Mouse (Mus musculus) urinary bladder, adult 18-20 months (tissue): ENCODE measurements around the gene Cdkal1.

ENCODE experiments used
- DNase-seq, 2 experiments: peaks; one replicate each; pipeline ENCODE4 v3.0.0; 2022; ENCODE audit warnings: low spot score in 2 of 2, mixed read lengths in 2 of 2

Gene Cdkal1

DNA sequence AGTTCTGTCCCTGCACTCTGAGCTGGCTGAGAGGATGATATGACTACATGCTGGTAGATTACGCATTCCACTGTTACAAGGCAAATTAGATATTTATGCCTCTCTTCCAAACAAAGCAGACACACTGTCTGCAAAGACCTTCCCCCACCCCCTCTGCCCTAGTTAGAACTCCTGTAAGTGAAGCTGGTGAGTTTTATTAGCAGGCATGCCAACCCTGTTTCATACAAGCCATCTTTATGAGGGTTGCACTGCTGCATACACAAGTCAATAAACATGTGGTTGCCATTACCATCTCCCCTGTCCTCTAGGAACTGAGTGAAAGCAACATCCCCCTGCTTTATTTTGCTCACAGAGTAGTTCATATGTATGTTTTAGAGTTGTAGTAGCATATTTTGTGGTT lies 447.9 kb downstream of the Cdkal1 start:
- no peak for DNase-seq

GRCm38 (mm10) chr13:29405316-29405715 lies 450.2 kb downstream of the Cdkal1 start:
- DNase-seq: no peak

DNA sequence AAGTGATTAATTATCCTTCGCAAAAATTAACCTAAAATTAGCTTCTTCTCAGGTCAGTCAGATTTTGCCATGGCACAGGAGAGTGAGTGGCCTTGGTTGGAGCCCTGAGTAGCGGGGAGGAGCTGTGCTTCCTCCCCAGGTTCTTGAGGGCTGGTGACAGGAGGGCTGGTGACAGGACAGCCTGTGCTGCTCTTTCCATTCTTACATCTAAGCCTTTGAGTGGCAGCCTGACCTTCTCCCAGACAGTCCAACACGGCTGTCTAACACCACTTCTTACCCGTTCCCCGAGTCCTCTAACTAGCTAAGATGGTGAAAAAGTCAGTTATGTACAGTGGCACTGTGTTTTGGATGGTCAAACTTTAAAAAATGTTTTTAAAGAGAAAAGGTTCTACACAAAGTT lies 452.3 kb downstream of the Cdkal1 start:
- DNase-seq: no peak

DNA sequence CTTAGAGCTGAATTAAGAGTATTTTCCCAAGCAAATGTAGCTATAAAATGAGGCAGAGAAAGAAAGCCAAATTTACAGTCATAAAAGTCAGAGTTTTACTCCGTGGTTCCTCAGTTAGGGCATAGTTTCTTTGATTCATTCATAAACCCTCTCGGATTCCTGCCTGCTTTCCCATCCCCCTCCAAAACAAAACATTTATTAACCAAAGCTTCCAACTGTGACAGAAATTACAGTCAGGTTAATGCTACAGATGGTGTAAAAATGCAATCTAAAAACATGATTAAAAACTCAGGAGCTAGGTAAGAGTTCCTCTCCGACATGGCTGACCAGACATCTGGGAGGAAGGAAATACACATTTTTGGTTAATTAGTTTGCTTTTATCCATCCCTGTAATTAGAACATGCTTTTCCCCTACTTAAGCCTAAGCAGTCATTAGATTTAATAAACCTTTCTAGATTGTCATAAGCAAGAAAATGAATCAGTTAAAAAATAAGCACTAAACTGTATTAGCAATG lies 452.9 kb downstream of the Cdkal1 start:
- no peak for DNase-seq

DNA sequence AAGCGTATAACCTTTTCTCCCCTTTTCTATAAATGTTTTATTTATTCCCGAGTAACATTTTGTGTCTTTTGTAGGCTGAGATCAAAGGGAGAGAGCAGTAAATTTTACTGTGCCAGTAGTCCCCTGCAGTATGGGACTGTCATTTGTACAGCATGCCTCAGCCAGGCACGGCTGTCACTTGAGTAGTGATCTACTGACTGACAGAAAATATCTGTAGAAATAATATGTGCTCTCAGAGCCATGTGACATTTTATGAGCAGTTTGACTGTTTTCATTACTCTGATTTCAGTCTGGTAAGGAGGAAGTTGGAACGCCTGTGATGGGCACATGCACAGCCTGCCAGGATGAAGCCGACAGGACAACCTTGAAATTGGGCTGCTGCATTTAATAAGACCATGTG lies 455.6 kb downstream of the Cdkal1 start:
- no peak for DNase-seq

DNA sequence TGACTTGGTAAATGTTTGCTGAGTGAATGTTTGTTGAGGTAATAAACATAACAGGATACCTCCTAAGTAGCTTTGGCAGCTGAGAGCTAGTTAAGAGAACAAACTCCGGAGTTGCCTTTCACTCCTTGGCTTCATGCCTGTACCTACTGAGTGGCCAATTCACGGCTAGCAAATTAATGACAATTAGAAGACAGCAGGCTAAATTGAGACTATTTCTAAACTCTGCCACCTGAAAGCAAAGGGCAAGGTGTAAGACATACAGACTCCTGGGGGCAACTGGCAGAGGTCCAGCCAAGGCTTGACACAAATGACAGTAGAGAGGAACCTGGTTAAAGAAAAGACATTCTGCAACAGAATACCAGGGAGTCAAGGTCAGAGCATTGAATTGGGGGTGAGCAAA lies 457.0 kb downstream of the Cdkal1 start:
- no peak for DNase-seq

- no peak for DNase-seq
Measured at GRCm38 (mm10) chr13:29395694-29396093, 459.8 kb downstream of the Cdkal1 start.

GRCm38 (mm10) chr13:29390025-29390424 lies 465.4 kb downstream of the Cdkal1 start:
- DNase-seq: no peak

GRCm38 (mm10) chr13:29388918-29389317 lies 466.6 kb downstream of the Cdkal1 start:
- no peak for DNase-seq

DNA sequence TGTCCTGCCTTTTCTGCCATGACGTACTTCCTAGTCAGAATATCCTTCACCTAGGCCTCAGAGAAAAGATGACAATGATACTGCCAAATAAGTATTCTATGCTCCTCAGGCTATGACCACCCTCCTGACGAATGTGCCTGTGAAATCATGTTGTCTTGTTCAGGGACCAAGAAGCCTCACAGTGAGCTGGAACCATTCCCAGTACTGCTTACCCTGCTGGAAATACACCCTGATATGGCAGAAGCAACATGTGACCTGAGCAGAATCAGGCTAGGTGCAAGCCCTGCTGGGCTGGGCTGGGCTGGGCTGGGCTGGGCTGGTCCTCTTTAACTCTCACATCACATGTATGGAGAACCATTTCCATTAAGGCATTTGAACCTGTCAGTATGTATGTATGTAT lies 477.9 kb downstream of the Cdkal1 start:
- no peak for DNase-seq

- DNase-seq: no peak
Measured at GRCm38 (mm10) chr13:29371916-29372315, 483.6 kb downstream of the Cdkal1 start.

DNA sequence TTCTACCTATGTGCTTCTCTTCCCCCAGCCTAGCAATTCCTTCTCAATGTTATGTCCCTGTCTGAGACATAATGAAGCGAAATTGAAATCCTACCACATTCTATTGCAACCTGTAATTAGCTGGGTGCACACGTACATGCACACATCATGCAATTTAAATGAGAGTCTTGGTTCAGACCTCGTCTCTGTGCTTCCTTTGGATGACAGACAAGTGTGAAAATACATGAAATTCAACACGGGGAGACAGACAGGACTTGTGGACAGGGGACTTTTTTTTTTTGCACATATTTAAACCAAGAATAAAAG lies 484.1 kb downstream of the Cdkal1 start:
- no peak for DNase-seq

DNA sequence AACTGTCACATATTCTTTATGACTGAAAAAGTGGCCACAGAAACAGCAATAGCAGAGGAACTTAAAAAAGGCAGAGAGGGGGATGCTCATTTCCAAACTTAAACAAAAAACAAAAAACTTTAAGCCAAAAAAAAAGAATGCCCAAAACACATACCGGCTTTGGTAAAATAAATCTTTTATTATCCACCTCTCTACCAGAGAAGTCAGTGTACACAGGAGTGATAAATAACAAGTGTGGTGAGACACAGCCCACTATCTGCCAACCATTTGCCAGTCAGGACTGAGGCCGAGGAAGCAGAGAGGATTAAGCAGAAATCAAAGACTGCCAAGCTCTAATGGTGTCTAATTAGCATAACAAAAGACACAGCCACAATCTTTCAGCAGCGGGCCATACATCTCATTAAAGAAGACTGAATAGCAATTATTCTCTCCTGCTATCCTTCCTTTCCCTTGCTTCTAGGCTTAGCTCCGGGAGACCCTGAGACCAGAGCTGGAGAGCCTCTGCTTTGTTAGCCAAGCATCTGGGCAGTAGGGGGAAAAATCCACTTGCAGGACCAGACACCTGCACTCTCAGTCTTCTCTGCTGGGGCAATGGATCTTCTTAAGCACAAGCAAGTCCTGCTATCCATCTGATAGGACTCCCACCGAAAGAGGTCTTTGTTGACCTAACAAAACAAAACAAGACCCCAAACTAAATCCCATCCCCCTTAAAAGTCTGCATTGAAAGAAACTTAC lies 484.6 kb downstream of the Cdkal1 start:
- no peak for DNase-seq

DNA sequence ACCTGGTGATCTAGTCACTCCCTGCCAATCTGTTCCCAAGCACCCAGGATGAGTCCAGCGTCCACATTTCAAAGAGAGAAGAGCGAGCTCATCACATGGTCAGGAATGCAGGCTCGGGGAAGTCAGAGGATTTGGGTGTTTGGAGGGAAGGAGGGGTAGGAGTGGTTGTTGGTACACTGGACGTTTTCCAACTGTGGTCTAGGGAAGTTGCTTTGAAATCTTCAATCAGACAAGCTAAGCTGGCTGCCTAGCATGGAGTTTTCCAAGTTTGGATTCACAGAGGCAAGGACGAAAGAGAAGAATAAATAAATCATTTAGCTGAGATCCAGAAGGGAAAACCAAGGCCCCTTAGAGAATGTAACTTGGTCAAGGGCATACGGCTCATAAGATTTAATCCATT lies 486.7 kb downstream of the Cdkal1 start:
- DNase-seq: no peak

DNA sequence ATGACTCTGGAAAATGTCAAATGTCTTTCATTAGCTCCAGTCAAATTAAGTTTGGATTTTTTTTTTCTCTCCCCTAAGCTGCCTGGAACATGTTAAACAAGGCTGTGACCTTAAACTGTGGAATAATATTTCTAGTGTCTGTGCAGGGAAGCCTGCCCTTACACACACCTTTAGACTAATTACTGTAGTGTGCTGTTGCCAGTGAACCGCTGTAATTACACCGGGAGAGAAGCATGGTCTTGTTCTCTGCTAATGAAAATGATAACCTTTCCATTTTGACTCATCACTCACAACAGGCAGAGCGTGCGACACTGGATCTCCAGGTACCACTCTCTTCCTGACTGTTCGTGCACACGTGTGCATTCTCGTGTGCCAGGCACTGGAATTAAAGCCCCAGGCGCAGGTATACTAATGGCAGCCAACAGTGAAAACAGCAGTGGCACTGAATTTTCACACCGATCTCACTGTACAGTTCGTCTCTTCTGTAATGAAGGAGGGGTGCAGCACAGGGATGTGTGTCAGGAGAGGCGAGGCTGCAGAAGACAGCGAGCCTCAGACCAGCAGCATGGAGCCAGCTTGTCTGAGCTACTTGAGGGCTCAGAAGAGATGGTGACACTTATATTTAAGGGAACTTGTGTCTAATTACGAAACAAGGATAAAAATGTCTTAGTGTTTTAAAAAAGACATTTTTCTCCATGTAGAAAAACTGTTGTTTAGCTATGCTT lies 490.4 kb downstream of the Cdkal1 start:
- DNase-seq: no peak

GRCm38 (mm10) chr13:29364009-29364408 lies 491.5 kb downstream of the Cdkal1 start:
- DNase-seq: no peak

DNA sequence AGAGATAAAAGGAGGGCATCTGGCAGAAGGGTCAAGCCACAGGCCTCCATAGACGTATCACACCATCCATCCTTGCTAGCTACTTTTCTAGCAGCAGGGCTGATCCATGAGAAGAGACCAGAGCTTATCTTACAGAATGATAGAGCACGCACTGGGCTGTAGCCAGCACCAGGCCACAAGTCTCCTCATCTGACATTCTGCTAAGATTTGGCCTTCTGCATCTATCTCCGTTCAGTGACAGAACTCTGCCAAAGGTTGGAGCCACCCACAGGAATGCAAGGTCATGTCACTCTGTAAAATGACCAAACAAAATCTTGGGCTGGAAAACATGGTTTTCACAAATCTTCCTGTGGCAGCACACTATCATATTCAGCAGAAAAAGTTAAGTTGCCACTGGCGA lies 493.6 kb downstream of the Cdkal1 start:
- DNase-seq: no peak

DNA sequence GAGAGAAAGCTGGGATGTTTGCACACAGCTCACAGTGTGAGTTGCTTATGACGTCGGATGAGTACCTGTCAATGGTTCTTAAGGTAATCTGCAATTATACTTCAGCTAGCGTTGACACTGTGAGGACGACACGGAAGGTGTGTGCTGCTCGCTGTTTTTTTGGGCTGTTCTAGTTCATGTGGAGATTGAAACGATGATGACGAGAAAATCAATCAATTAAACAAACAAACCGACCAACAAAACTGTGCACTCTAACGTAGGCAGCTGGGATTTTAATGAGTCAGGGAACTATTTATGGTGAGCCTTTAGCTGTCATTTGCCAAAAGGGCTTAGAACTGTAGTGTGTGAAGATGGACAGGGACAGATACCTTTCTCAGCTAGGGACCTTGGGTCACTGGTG lies 494.6 kb downstream of the Cdkal1 start:
- no peak for DNase-seq

DNA sequence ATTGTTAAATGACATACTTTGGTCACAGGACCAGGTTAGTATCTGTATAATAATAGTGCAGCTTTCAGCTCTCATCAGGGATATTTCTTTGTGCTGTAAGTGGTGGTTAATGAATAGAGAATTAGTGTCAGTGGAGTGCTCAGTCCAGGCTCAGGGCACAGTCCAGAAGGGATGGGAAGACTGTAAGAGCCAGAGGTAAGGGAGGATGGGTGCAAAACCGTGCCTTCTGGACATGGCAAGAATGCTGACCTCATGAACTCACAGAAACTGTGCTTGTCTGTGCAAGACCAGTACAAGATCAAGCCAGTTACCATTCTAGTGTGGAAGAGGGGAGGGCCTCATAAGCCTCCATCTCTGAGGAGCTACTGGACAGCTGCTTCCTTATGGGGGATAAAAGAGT lies 496.1 kb downstream of the Cdkal1 start:
- DNase-seq: no peak

DNA sequence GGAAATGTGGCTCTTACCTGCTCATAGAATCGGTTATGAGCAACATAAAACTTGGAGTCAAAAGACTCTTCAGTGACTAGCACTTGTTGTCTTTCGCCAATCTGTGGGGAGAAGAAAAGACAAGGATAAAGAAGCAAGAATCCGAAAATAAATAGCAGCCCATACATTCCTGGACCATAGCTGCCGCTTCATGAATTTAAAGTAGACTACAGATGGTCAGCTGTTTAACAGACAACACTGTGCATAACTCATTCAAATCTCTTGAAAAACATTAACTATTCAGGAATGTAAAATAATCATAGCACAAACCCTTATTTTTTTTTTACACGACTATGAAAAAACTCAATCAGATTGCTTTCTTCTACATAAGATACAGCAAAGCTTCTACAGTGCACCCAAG lies 498.0 kb downstream of the Cdkal1 start:
- no peak for DNase-seq

DNA sequence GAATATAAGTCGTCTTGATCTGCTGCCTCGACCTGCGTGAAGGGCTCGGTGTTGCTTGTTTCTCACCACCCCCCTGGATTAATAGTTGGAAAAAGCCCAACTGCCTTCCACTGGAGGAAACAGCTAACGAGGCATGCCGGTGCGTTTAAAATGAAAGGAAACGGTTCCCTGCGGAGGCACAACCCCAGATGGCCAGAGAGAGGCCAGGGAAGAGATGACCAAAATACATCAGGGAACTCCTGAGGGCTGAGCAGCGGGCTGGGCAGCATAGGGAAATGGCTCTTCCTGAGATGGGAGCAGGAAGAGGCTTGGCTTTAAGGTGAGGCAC lies 499.4 kb downstream of the Cdkal1 start:
- no peak for DNase-seq

- no peak for DNase-seq
Measured at GRCm38 (mm10) chr13:29355484-29356157, 499.9 kb downstream of the Cdkal1 start.

DNA sequence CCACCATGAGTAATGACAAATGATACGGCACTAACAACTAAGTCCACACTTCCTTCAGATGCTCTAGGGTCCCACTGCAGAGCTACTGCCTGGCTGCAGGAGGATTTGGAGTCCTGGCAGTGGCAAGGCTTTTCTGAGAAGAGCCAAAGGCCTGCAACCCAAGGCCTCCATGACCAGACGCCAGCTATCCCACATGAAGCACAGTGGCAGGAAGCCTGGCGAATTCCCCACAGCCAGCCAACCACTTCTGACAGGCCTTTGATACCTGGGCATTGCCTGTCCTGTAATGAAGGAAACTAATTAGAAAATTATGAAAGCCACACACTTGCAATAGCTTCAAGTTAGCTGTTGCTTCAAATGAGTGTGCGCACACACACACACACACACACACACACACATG lies 500.5 kb downstream of the Cdkal1 start:
- DNase-seq: no peak
